Mouse (Mus musculus): ENCODE measurements around the gene Cox17.

Cox17 gene

DNA sequence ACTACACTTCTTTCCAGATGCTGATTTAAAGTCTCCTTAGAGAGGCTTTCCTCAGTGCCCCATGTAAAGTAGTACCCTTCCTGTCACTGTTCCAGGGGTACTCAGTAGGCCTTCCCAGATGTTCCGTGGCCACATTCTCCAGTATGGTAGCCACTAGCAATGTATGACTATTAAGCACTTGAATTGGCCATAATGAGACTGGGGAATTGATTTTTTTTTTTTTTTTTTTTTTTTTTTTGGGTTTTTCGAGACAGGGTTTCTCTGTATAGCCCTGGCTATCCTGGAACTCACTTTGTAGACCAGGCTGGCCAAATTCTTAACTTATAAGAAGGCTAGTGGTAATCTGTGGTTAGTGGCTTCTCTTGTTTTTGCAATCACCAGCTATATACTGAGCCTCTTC is 3.1 kb downstream of the Cox17 start:
- DNase-seq (ENCODE audit: low spot score in 2 of 2) = no peak

DNA sequence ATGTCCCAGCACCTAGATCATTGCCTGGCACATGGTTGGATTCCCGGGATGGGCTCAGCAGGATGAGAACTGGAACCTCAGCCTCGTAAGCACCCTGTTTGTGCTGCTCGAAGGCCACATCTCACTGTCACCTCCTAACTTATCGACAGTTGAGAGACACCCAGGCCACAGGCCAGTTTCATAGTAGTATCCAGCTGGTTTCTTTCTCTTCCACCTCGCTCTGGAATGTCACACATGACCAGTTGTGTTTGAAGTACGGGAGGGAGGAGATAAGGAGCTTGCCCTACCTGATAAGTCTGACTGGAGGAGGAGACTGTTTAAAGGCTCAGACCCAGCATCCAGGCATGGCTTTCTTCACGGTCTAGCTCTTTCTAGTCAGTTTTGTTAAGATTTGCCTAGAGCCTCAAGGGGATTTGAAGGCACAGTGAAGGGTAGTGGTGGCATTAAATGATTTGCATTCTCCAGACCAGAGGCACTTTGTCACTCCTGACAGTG is 3.6 kb downstream of the Cox17 start:
- peak; percentile 32 for DNase-seq (ENCODE audit: low spot score in 2 of 2)

GRCm38 (mm10) chr16:38350939-38351338 is 4.1 kb downstream of the Cox17 start:
- DNase-seq (ENCODE audit: low spot score in 2 of 2) = no peak

- no peak for DNase-seq (ENCODE audit: low spot score in 2 of 2)
Measured at GRCm38 (mm10) chr16:38352031-38352430, 5.2 kb downstream of the Cox17 start.

GRCm38 (mm10) chr16:38352851-38353250 is 6.1 kb downstream of the Cox17 start:
- no peak for DNase-seq (ENCODE audit: low spot score in 2 of 2)

DNA sequence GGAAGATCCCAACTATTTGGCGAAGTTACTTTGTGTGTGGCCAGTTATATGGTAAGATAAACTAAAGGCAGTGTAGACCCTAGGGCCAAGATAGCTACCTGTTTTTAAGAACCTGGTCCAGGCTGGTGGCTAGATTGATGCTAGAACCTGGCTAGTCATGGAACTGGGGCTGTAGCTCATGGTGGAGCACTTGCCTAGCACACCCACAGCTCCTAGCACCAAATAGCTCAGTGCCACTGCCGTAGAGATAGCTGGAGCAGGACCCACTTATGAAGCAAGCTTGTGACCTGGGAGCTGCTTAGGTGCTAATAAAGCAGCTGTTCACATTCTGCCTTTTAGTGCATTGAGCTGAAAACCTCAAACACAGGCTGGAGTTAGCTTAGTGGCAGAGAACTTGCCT is 6.9 kb downstream of the Cox17 start:
- no peak for DNase-seq (ENCODE audit: low spot score in 2 of 2)

- no peak for DNase-seq (ENCODE audit: low spot score in 2 of 2)
Measured at GRCm38 (mm10) chr16:38354185-38354913, 7.6 kb downstream of the Cox17 start.

DNA sequence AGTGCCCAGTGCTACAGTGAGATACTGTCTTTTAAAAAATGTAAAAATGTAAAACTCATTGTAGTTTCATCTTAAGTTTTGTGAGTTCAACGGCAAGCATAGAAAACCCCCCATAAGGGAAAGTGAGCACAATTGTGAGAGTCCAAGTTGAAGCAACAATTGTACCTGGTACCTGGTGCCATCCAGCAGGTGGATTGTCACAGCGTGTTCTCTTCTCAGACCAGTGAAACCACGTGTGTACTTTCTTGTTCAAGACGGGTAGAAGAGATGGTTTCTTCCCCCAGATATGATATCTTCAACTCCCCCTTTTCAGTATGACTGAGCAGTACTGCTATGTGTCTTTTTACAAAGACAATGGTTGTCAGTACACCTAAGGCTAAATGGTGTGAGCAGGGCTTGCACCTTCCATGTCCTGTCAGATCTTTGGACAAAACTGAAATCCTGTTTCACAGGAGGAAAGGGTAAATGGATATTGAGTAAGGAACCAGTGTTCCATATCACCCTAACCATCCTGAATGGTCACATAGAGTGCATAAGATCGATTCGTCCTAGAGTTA is 11.5 kb downstream of the Cox17 start:
- no peak for DNase-seq (ENCODE audit: low spot score in 2 of 2)

- DNase-seq (ENCODE audit: low spot score in 2 of 2) = no peak
Measured at GRCm38 (mm10) chr16:38359241-38359640, 12.4 kb downstream of the Cox17 start.

- DNase-seq (ENCODE audit: low spot score in 2 of 2) = no peak
Measured at GRCm38 (mm10) chr16:38359857-38360256, 13.1 kb downstream of the Cox17 start.

DNA sequence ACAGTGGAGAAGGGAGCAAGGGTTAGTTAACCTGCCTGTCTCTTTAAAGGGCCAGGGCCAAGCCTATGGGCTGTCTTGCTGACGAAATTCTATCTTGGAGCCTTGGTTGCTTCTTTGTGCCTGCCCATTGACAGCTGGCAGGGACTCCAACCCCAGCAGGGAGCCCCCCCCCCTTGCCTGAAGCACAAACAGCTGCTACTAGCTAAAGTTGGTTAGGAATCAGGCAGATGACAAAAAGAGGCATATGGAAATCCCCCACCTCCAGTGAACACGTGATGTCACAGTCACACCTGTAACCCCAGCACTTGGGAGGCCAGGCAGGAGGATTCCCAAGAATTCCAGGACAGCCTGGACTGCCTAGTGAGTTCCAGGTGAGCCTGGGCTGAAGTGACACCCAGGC is 13.5 kb downstream of the Cox17 start:
- no peak for DNase-seq (ENCODE audit: low spot score in 2 of 2)

- DNase-seq (ENCODE audit: low spot score in 2 of 2) = no peak
Measured at GRCm38 (mm10) chr16:38361933-38362332, 15.1 kb downstream of the Cox17 start, which contains the start of gene Popdc2. Gene Popdc2, plus strand, starts transcription at chr16:38362209.

DNA sequence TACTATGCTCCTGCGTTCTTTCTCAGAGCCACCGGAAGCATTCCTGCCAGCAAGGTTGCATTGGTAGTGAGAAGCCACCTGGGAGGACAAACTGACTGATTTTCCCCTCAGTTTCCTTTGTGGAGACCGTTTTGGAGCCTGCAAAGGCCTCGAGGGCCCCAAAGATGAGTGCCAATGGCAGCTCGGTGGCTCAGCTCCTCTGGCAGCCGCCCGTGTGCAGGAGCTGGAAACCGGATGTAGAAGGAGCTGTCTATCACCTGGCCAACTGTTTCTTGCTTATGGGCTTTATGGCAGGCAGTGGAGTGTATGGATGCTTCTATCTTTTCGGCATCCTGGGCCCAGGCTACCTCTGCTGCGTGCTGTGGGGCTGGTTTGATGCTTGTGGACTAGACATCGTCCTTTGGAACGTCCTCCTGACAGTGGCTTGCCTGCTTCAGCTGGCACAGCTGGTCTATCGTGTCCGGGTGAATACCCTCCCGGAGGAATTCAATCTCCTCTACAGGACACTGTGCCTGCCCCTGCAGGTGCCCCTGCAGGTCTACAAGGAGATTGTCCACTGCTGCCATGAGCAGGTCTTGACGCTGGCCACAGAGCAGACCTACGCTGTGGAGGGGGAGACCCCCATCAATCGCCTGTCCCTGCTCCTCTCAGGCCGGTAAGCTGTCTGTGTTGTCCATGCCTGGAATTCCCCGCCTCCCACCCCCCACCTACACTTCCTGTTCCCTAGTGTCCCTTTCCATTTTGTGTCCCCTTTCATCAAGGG is 15.9 kb downstream of the Cox17 start:
- DNase-seq (ENCODE audit: low spot score in 2 of 2) = no peak

DNA sequence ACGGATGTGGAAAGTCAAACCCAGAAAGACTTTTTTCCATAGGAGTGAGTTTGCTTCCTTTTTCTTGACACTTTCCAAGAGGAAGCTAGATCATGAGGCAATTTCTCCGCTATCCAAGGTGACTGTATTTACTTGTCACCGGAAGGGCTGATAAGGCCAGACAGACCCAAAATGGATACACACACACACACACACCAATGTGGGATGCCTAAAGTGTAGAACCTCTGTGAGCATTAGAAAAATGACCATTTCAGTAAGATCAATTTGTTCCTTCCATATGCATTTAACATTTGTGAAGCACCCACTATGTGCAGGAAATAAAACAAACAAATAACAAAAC is 16.4 kb downstream of the Cox17 start:
- no peak for DNase-seq (ENCODE audit: low spot score in 2 of 2)

DNA sequence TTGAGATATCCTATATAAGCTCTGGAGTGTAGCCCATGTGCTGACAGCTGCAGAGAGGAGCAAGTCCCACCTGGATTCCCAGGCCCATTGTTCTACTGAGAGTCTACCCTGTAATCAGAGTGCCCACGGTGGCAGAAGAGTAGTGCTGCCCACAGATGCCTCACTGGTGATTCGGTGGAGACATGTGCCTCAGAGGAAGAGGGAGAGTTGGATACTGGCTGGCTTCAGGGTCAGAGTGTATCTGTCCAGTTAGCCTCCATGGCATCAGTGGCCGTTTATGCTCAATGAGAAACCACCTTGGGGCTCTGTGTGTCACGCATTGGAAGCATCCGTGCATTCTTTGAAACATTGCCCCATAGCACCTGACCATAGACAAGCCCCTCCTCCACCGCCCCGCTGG is 16.9 kb downstream of the Cox17 start:
- no peak for DNase-seq (ENCODE audit: low spot score in 2 of 2)

GRCm38 (mm10) chr16:38365390-38365789 is 18.6 kb downstream of the Cox17 start:
- no peak for DNase-seq (ENCODE audit: low spot score in 2 of 2)

GRCm38 (mm10) chr16:38366231-38366630 is 19.4 kb downstream of the Cox17 start:
- no peak for DNase-seq (ENCODE audit: low spot score in 2 of 2)

GRCm38 (mm10) chr16:38368336-38368735 is 21.5 kb downstream of the Cox17 start:
- DNase-seq (ENCODE audit: low spot score in 2 of 2) = no peak

GRCm38 (mm10) chr16:38369000-38369399 is 22.2 kb downstream of the Cox17 start:
- no peak for DNase-seq (ENCODE audit: low spot score in 2 of 2)

- no peak for DNase-seq (ENCODE audit: low spot score in 2 of 2)
Measured at GRCm38 (mm10) chr16:38369431-38369830, 22.6 kb downstream of the Cox17 start.

DNA sequence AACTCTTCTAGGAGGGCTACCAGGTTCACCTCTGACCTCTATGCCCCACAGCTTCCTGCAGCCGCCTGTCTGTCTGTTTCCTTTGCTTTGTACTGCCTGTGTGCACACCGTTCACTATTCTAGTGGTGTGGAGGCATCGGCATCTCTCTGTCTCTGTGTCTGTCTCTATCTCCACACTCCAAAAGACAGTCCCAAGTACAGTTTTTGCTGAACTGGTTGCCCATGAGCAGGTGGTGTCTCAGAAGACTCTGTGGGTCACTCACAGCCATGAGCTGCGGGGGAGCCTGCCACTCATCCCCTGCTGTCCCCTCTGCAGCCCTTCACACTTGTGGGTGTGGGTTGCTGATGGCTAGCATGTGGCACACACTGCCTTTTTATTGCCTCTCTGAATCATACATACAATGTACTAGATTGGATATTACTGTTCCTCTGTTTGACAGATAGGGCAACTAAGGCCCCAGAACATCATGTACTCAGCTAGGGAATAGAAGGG is 23.2 kb downstream of the Cox17 start:
- DNase-seq (ENCODE audit: low spot score in 2 of 2) = no peak

GRCm38 (mm10) chr16:38370633-38371374 is 24.0 kb downstream of the Cox17 start:
- no peak for DNase-seq (ENCODE audit: low spot score in 2 of 2)

All from spleen, postnatal 36 days (tissue).